Mouse (Mus musculus): ENCODE measurements around the gene Rabgef1. TPM values are rescaled to one million over a fixed set of nuclear protein-coding genes. Genes with fewer than 3 reads are reported as not detected.

Gene Rabgef1
- total and polyA plus RNA-seq, 3 experiments = 20.1 to 34.4 (median 26.4) TPM

DNA sequence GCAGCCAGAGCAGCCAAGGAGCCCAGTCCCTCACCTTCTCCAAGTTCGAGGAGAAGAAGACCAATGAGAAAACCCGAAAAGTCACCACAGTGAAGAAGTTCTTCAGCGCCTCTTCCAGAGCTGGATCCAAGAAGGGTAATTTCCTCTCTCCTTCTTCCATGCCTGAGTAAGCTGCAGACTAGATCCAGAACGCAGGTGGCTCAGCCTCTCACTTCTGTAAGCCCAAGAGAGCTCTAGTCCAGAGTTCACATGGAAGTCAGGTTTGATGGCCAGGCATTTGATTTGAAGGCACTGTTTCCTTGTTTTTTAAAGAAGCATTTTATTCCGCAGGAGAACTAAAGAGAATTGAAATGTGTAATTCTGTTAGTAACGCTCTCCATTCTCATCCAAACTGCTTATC is 19.3 kb downstream of the Rabgef1 start:
- no peaks in the 10 kb centered on the region for H3K9me3 ChIP-seq (replicated peaks; ENCODE audit: low read length)
- in situ Hi-C loops (cut with MboI; ENCODE audit: low pct_ligation_motif_present, low pct_unique_long_range_greater_than_20kb, low sequenced_read_pairs) = no loop called here
- H3K36me3 ChIP-seq (replicated peaks in 1 of 2; ENCODE audit: control insufficient read depth in 1 of 2, insufficient read depth in 1 of 2, low read length in 1 of 2) = peaks cover 46 to 80% of the 10 kb centered on the region in 2 experiments
- H3K27me3 ChIP-seq (replicated peaks) = no peaks in the 10 kb centered on the region
- no peak overlapping the region for H3K27ac ChIP-seq (ENCODE audit: insufficient read depth, low read depth)
- peaks cover 15% of the 10 kb centered on the region for H3K79me2 ChIP-seq (replicated peaks; ENCODE audit: control insufficient read depth, extremely low read depth, insufficient read depth, poor library complexity, severe bottlenecking)
- H3K4me1 ChIP-seq (ENCODE audit: control insufficient read depth in 1 of 2, insufficient read depth in 2 of 2) = peaks cover 10 to 49% of the 10 kb centered on the region in 2 experiments; a peak in 3 of 4 replicates
- no peak overlapping the region for H3K4me3 ChIP-seq (replicated peaks in 1 of 3; ENCODE audit: low read depth in 2 of 3, low read length in 2 of 3, poor library complexity in 1 of 3)
- no peak overlapping the region for H3K4me2 ChIP-seq (ENCODE audit: insufficient read depth, low read depth, poor library complexity, severe bottlenecking)
- no peak for DNase-seq (ENCODE audit: extremely low read depth)
- dilution Hi-C loops (cut with MboI; ENCODE audit: extremely low pct_ligation_motif_present, extremely low pct_unique_long_range_greater_than_20kb, low sequenced_read_pairs) = no loop called here
- H3K9ac ChIP-seq (ENCODE audit: insufficient read depth, low read depth) = no peak overlapping the region
- TF ChIP-seq NRF1 (IDR thresholded peaks at IDR 0.05; ENCODE audit: low read depth, low read length) (no peak), MEF2A (IDR thresholded peaks at IDR 0.05; ENCODE audit: borderline replicate concordance, low read depth, low read length) (no peak), SIN3A (IDR thresholded peaks at IDR 0.05; ENCODE audit: low read length) (no peak), PAX5 (IDR thresholded peaks at IDR 0.05; ENCODE audit: low read length) (no peak), RAD21 (IDR thresholded peaks at IDR 0.05; ENCODE audit: low read depth, low read length) (no peak), GABPA (IDR thresholded peaks at IDR 0.05; ENCODE audit: insufficient replicate concordance, low read depth, low read length) (no peak), ZC3H11A (IDR thresholded peaks at IDR 0.05; ENCODE audit: low read depth, low read length) (no peak)

DNA sequence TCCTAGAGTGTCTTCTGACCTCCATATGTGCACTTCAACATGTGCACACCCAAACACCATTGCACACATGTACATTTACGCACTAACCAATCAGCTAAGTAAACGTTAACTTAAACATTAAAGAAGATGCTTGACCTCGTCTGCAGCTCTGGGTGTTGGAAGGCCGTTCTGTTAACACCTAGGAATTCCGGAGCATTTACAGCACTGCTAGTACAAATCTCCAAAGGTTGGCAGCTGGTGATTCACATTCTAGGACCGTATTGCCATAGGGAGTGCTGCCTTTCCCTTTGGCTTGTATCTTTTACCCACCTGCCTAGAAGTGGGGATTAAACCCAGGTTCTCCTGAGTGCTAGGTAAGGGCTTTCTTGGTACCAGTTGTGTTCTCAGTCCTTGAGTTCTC is 20.3 kb downstream of the Rabgef1 start:
- H3K27ac ChIP-seq (ENCODE audit: insufficient read depth, low read depth) = no peak overlapping the region
- peaks cover 13 to 50% of the 10 kb centered on the region in 2 experiments; a peak in 3 of 4 replicates for H3K4me1 ChIP-seq (ENCODE audit: control insufficient read depth in 1 of 2, insufficient read depth in 2 of 2)
- H3K27me3 ChIP-seq (replicated peaks) = no peaks in the 10 kb centered on the region
- no peaks in the 10 kb centered on the region for H3K9me3 ChIP-seq (replicated peaks; ENCODE audit: low read length)
- no peak for DNase-seq (ENCODE audit: extremely low read depth)
- dilution Hi-C loops (cut with MboI; ENCODE audit: extremely low pct_ligation_motif_present, extremely low pct_unique_long_range_greater_than_20kb, low sequenced_read_pairs) (no loop called here), in situ Hi-C loops (cut with MboI; ENCODE audit: low pct_ligation_motif_present, low pct_unique_long_range_greater_than_20kb, low sequenced_read_pairs) (no loop called here)
- TF ChIP-seq MAX (IDR thresholded peaks at IDR 0.05; ENCODE audit: low read length) (no peak), ETS1 (conservative IDR thresholded peaks at IDR 0.05; ENCODE audit: low read depth, low read length) (no peak), CTCF (conservative IDR thresholded peaks at IDR 0.05 in 1 of 2, IDR thresholded peaks at IDR 0.05 in 1 of 2; ENCODE audit: low read depth in 2 of 2, low read length in 2 of 2) (no peak), UBTF (IDR thresholded peaks at IDR 0.05; ENCODE audit: low read depth, low read length) (no peak), RCOR1 (conservative IDR thresholded peaks at IDR 0.05; ENCODE audit: low read depth, low read length) (no peak), ZC3H11A (IDR thresholded peaks at IDR 0.05; ENCODE audit: low read depth, low read length) (no peak), ZNF384 (IDR thresholded peaks at IDR 0.05; ENCODE audit: low read depth, low read length) (no peak), ZMIZ1 (IDR thresholded peaks at IDR 0.05; ENCODE audit: low read depth, low read length) (no peak), HCFC1 (IDR thresholded peaks at IDR 0.05; ENCODE audit: low read depth, low read length) (no peak)
- no peak overlapping the region for H3K4me2 ChIP-seq (ENCODE audit: insufficient read depth, low read depth, poor library complexity, severe bottlenecking)
- peaks cover 46 to 80% of the 10 kb centered on the region in 2 experiments for H3K36me3 ChIP-seq (replicated peaks in 1 of 2; ENCODE audit: control insufficient read depth in 1 of 2, insufficient read depth in 1 of 2, low read length in 1 of 2)
- peaks cover 10% of the 10 kb centered on the region for H3K79me2 ChIP-seq (replicated peaks; ENCODE audit: control insufficient read depth, extremely low read depth, insufficient read depth, poor library complexity, severe bottlenecking)
- H3K9ac ChIP-seq (ENCODE audit: insufficient read depth, low read depth) = no peak overlapping the region
- no peak overlapping the region for H3K4me3 ChIP-seq (replicated peaks in 1 of 3; ENCODE audit: low read depth in 2 of 3, low read length in 2 of 3, poor library complexity in 1 of 3)
